Mouse (Mus musculus): ENCODE measurements around the gene 4921507P07Rik. TPM values are rescaled to one million over a fixed set of nuclear protein-coding genes. Genes with fewer than 3 reads are reported as not detected.

The 4921507P07Rik gene
- total RNA-seq, 1 experiment = 0.40 TPM

DNA sequence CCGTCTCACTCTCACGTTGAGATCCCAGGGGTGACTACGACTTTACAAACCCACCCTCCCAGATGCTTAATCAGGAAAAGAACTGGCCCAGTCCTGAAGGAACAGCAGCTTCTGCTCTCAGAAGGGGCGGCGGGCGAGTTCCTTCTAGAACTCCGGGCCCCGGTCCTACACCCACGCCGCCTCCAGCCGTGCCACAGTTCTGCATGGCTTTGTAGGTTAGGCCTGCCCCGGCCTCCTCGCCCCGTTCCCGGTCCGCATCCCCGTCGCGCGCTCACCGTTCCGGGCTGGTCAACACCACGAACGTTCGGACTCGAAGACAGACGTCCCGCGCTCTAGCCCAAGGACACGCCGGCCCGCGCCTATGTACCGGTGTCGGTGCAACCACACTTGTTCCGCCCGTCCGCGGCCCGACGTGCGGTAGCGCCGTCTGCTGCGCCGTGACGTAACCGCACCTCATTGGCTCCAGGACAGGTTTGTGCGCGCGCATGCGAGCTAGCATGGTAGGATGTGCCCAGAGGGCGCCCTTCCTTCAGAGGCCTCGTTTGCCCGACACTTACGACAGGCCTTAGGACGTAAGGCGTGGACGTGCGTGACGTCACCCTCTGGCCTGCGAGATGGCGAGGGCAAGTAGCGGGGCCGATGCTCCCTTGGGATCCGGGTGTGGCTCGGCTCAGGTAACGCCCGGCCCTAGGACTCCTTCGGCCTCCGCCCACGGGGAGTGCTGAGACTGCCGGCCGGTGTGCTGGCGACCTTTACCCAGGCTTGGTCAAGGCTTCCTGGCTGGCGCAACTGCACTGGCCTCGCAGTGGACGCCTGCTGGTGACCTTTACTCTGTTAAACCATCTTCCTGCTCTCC is 30.1 kb downstream of the 4921507P07Rik start, which contains the start of gene Cycs:
TSS of gene Cycs (minus strand) at position 398 of the 856 bp plus-strand sequence.
- TF ChIP-seq MAFK (IDR thresholded peaks at IDR 0.05; ENCODE audit: insufficient read depth, low read depth, low read length) (no peak), ZC3H11A (IDR thresholded peaks at IDR 0.05; ENCODE audit: borderline replicate concordance, low read depth, low read length) (no peak), ZNF384 (IDR thresholded peaks at IDR 0.05; ENCODE audit: low read depth, low read length) (no peak), HCFC1 (IDR thresholded peaks at IDR 0.05; ENCODE audit: borderline replicate concordance, insufficient read depth, low read length) (peak; percentile 88), CHD2 (IDR thresholded peaks at IDR 0.05; ENCODE audit: low read depth, low read length) (0 out of 2 replicates have a peak, but pooled peaks have one; percentile 46)
- in situ Hi-C loops (cut with MboI; ENCODE audit: low sequenced_read_pairs in 2 of 2, unreplicated experiment in 2 of 2) = no loop called here
- Histone ChIP-seq H3K9me3 (ENCODE audit: control insufficient read depth, insufficient read depth, low read depth, low read length) (no peaks in the 10 kb centered on the region), H3K27ac (ENCODE audit: insufficient read depth, low read depth, low read length, poor library complexity, severe bottlenecking) (peak within 1 kb of the TSS; percentile 15), H3K4me1 (ENCODE audit: control insufficient read depth in 2 of 2, insufficient read depth in 2 of 2, low read length in 2 of 2, poor library complexity in 1 of 2) (no peaks in the 10 kb centered on the region), H3K9ac (ENCODE audit: insufficient read depth, low read depth, low read length, poor library complexity, severe bottlenecking) (peak within 1 kb of the TSS; percentile 86), H3K36me3 (ENCODE audit: control insufficient read depth, insufficient read depth, low read length, poor library complexity, severe bottlenecking) (peaks cover 3% of the 10 kb centered on the region; the same call in 1 of the 2 replicates), H3K4me3 (ENCODE audit: insufficient read depth in 1 of 2, low read depth in 1 of 2, low read length in 2 of 2, poor library complexity in 1 of 2, severe bottlenecking in 1 of 2) (peak within 1 kb of the TSS; percentile 77 to 91)
- peak; percentile 97 for DNase-seq (ENCODE audit: low read depth, low spot score)

DNA sequence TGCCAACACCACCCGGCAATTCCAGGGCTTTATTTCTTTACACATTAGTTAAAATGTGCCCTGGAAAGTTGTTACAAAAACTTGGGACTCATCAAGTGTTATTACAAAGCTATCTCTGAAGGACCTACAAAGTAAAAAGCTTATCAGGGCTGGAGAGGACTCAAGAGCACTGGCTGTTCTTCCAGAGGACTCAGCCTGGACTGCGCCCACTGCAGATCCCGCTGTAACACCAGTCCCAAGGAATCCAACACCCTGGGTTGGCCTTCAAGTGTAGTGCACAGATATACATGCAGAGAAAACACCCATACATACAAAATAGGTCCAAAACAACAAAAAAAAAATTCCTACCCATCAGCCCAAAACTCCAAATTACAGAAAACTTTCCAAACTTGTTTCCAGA is 32.8 kb downstream of the 4921507P07Rik start:
- H3K4me3 ChIP-seq (ENCODE audit: insufficient read depth in 1 of 2, low read depth in 1 of 2, low read length in 2 of 2, poor library complexity in 1 of 2, severe bottlenecking in 1 of 2) = no peak overlapping the region
- in situ Hi-C loops (cut with MboI; ENCODE audit: low sequenced_read_pairs in 2 of 2, unreplicated experiment in 2 of 2) = no loop called here
- no peak for TF ChIP-seq CHD2 (IDR thresholded peaks at IDR 0.05; ENCODE audit: low read depth, low read length)
- no peak for TF ChIP-seq MAFK (IDR thresholded peaks at IDR 0.05; ENCODE audit: insufficient read depth, low read depth, low read length)
- no peak for TF ChIP-seq ZNF384 (IDR thresholded peaks at IDR 0.05; ENCODE audit: low read depth, low read length)
- TF ChIP-seq ZC3H11A (IDR thresholded peaks at IDR 0.05; ENCODE audit: borderline replicate concordance, low read depth, low read length) = no peak
- no peak for TF ChIP-seq HCFC1 (IDR thresholded peaks at IDR 0.05; ENCODE audit: borderline replicate concordance, insufficient read depth, low read length)
- peaks cover 3% of the 10 kb centered on the region; the same call in 1 of the 2 replicates for H3K36me3 ChIP-seq (ENCODE audit: control insufficient read depth, insufficient read depth, low read length, poor library complexity, severe bottlenecking)
- H3K9ac ChIP-seq (ENCODE audit: insufficient read depth, low read depth, low read length, poor library complexity, severe bottlenecking) = no peak overlapping the region
- DNase-seq (ENCODE audit: low read depth, low spot score) = no peak
- H3K9me3 ChIP-seq (ENCODE audit: control insufficient read depth, insufficient read depth, low read depth, low read length) = no peaks in the 10 kb centered on the region
- H3K4me1 ChIP-seq (ENCODE audit: control insufficient read depth in 2 of 2, insufficient read depth in 2 of 2, low read length in 2 of 2, poor library complexity in 1 of 2) = no peaks in the 10 kb centered on the region
- no peak overlapping the region for H3K27ac ChIP-seq (ENCODE audit: insufficient read depth, low read depth, low read length, poor library complexity, severe bottlenecking)

DNA sequence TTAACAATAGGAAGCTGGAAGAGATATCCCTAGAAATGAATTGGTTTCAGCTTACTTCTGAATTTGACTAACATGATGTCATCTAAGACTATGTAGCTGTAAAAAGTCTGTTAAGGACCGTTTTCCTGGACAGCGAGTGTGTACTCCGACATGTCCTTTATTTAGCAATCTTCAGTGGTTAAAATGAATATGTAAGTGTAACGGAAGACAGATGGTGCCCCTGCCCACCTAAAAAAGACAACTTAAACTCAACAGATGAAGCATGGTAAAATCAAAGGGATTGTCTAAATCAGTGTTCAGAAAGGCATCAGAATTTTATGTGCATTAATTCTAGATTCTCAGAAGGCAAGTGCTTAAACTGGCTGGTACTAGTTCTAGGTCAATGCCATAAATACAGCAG is 34.0 kb downstream of the 4921507P07Rik start:
- in situ Hi-C loops (cut with MboI; ENCODE audit: low sequenced_read_pairs in 2 of 2, unreplicated experiment in 2 of 2) = no loop called here
- TF ChIP-seq HCFC1 (IDR thresholded peaks at IDR 0.05; ENCODE audit: borderline replicate concordance, insufficient read depth, low read length) (no peak), ZNF384 (IDR thresholded peaks at IDR 0.05; ENCODE audit: low read depth, low read length) (no peak), MAFK (IDR thresholded peaks at IDR 0.05; ENCODE audit: insufficient read depth, low read depth, low read length) (no peak), CHD2 (IDR thresholded peaks at IDR 0.05; ENCODE audit: low read depth, low read length) (no peak), ZC3H11A (IDR thresholded peaks at IDR 0.05; ENCODE audit: borderline replicate concordance, low read depth, low read length) (no peak)
- no peak overlapping the region for H3K4me3 ChIP-seq (ENCODE audit: insufficient read depth in 1 of 2, low read depth in 1 of 2, low read length in 2 of 2, poor library complexity in 1 of 2, severe bottlenecking in 1 of 2)
- H3K36me3 ChIP-seq (ENCODE audit: control insufficient read depth, insufficient read depth, low read length, poor library complexity, severe bottlenecking) = peaks cover 3% of the 10 kb centered on the region; the same call in 1 of the 2 replicates
- no peaks in the 10 kb centered on the region for H3K4me1 ChIP-seq (ENCODE audit: control insufficient read depth in 2 of 2, insufficient read depth in 2 of 2, low read length in 2 of 2, poor library complexity in 1 of 2)
- DNase-seq (ENCODE audit: low read depth, low spot score) = no peak
- H3K9me3 ChIP-seq (ENCODE audit: control insufficient read depth, insufficient read depth, low read depth, low read length) = no peaks in the 10 kb centered on the region
- no peak overlapping the region for H3K9ac ChIP-seq (ENCODE audit: insufficient read depth, low read depth, low read length, poor library complexity, severe bottlenecking)
- H3K27ac ChIP-seq (ENCODE audit: insufficient read depth, low read depth, low read length, poor library complexity, severe bottlenecking) = no peak overlapping the region

DNA sequence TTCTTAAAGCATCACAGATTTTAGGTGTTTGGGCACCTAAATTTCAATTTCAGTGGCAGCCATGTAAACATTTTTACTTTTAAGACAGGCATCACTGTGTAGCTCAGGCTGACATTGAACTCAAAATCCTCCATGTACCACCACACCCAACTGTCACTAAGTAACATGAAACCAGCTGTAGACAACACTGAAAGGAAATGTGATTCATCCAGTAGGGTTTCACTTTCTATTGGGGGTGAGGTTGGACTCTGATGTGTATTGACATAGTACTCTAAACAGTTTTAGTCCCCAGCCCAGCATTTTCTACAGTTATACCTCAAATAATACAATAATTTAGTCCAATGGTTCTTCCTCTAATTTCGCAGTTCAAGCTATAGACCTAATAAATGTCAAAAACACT is 35.7 kb downstream of the 4921507P07Rik start:
- peaks cover 3% of the 10 kb centered on the region; the same call in 1 of the 2 replicates for H3K36me3 ChIP-seq (ENCODE audit: control insufficient read depth, insufficient read depth, low read length, poor library complexity, severe bottlenecking)
- no peak overlapping the region for H3K4me3 ChIP-seq (ENCODE audit: insufficient read depth in 1 of 2, low read depth in 1 of 2, low read length in 2 of 2, poor library complexity in 1 of 2, severe bottlenecking in 1 of 2)
- TF ChIP-seq CHD2 (IDR thresholded peaks at IDR 0.05; ENCODE audit: low read depth, low read length) (no peak), HCFC1 (IDR thresholded peaks at IDR 0.05; ENCODE audit: borderline replicate concordance, insufficient read depth, low read length) (no peak), ZNF384 (IDR thresholded peaks at IDR 0.05; ENCODE audit: low read depth, low read length) (no peak), ZC3H11A (IDR thresholded peaks at IDR 0.05; ENCODE audit: borderline replicate concordance, low read depth, low read length) (no peak), MAFK (IDR thresholded peaks at IDR 0.05; ENCODE audit: insufficient read depth, low read depth, low read length) (no peak)
- no peak for DNase-seq (ENCODE audit: low read depth, low spot score)
- no peak overlapping the region for H3K9ac ChIP-seq (ENCODE audit: insufficient read depth, low read depth, low read length, poor library complexity, severe bottlenecking)
- in situ Hi-C loops (cut with MboI; ENCODE audit: low sequenced_read_pairs in 2 of 2, unreplicated experiment in 2 of 2) = no loop called here
- H3K9me3 ChIP-seq (ENCODE audit: control insufficient read depth, insufficient read depth, low read depth, low read length) = no peaks in the 10 kb centered on the region
- no peaks in the 10 kb centered on the region for H3K4me1 ChIP-seq (ENCODE audit: control insufficient read depth in 2 of 2, insufficient read depth in 2 of 2, low read length in 2 of 2, poor library complexity in 1 of 2)
- H3K27ac ChIP-seq (ENCODE audit: insufficient read depth, low read depth, low read length, poor library complexity, severe bottlenecking) = no peak overlapping the region

All from ES-E14 (cell line).